Mouse (Mus musculus) layer of hippocampus, postnatal 36 days (tissue): ENCODE data around the gene Dapk2. TPM values are rescaled to one million over a fixed set of nuclear protein-coding genes. Genes with fewer than 3 reads are reported as not detected.

Experiments used
- total RNA-seq, 2 experiments: library from RNA; stranded (reverse); gene quantifications; 2 replicates each; pipeline ENCODE4 v1.2.3; 2021

The Dapk2 gene
- total RNA-seq, 2 experiments from 2014 or later = 0.90 to 0.91 TPM

Other genes starting within 250 kb of the Dapk2 start
- 10 to 100 TPM; 38.1 to 41.6 TPM for gene Trip4, start 249.4 kb upstream of the Dapk2 start, total RNA-seq
- 10 to 100 TPM; 40.6 to 45.1 TPM for gene Csnk1g1, start 249.3 kb upstream of the Dapk2 start, total RNA-seq
- gene Ppib, start 98.0 kb upstream of the Dapk2 start, total RNA-seq = 100 to 1,000 TPM; 194 to 206 TPM
- gene Snx22, start 88.5 kb upstream of the Dapk2 start, total RNA-seq = 1 to 10 TPM; 5.5 to 6.0 TPM
- gene Snx1, start 31.6 kb upstream of the Dapk2 start, total RNA-seq = 10 to 100 TPM; 86.9 to 93.2 TPM
- 10 to 100 TPM; 29.5 to 30.0 TPM for gene Ciao2a, start 31.6 kb upstream of the Dapk2 start, total RNA-seq
- gene Herc1, start 192.2 kb downstream of the Dapk2 start, total RNA-seq = 100 to 1,000 TPM; 106 to 113 TPM